Mouse (Mus musculus) brown adipose tissue, adult 24 weeks (tissue): ENCODE results near the gene Mreg. TPM values are rescaled to one million over a fixed set of nuclear protein-coding genes. Genes with fewer than 3 reads are reported as not detected.
"Not testable (repeated sequence)": the region's sequence is repeated elsewhere in the genome, so short reads cannot be mapped to it uniquely, and the experiment has no call there.

Source experiments
- H3K27ac ChIP-seq: fragments of 200-500 bp; replicated peaks from 2 replicates; pipeline ENCODE4 v1.5.1; 2012; ENCODE audit warnings: low read depth, mild to moderate bottlenecking, low read length
- H3K4me1 ChIP-seq: fragments of 200-500 bp; 2 replicates; pipeline ENCODE4 v1.6.1; 2012; ENCODE audit warnings: low read length, mixed read lengths; ENCODE audit not compliant: control insufficient read depth, insufficient read depth, insufficient read length
- H3K4me3 ChIP-seq: fragments of 200-500 bp; 2 replicates; pipeline ENCODE4 v1.5.1; 2012; ENCODE audit warnings: low read depth, mild to moderate bottlenecking, low read length, moderate library complexity; ENCODE audit not compliant: insufficient read depth
- polyA plus RNA-seq: library from polyadenylated mRNA; stranded (reverse); fragments of >200 nt; gene quantifications from 2 replicates; pipeline ENCODE4 v1.2.4, GENCODE M21; 2012; ENCODE audit not compliant: missing spikeins, insufficient read depth, insufficient read length

Gene Mreg
- 3.6 and 6.4 TPM in 2 replicates for polyA plus RNA-seq

DNA sequence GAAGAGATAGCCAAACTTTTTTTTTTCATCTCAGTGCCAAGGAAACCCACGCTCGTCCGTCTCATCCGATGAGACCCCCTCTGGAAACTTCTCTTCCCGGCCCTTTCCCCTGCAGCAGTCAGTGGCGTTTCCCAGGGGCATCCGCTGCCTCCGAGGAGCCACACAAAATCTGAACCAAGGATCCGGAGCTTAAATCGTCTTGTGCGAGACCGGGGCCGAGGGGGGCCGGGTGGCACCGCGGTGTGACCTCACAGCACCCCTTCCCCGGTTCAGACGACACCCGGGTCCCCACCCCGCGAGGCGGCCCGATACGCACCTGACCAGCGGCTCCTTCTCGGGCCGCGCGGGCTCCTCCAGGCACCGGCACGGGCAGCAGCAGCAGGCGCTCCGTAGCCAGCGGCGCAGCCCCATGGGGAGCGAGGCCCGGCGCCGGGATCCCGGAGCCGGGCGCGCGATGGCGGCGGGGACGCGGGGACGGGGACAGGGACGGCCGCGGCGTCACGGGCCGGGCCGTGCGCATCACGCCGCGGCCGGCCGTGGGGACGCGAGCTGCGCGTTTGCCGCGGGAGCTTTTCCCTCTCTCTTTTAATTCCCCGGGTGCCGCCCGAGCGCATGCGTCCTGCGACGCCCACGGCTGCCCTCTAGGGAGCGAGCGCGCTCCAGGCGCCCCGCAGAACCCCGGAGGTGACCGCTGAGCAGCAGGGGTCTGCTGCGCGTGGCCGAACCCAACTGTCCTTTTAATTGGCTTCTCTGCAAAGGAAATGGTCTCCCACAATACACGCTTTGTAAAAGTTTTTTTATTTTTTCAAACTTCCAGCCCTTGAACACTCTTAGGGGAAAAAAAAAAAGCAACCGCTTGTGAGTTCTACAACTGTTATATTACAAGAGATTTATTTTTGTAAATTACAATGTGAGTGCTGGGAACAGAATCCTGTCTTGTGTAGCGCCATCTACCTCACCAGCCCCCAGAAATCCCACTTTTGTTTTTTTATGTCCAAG lies at the start of gene Mreg:
Gene Mreg (minus strand): TSS at position 607 of the 999 bp plus-strand sequence.
- no peak within 1 kb of the TSS for H3K27ac ChIP-seq
- H3K4me3 ChIP-seq: peak within 1 kb of the TSS; percentile 67
- H3K4me1 ChIP-seq: no peaks in the 10 kb centered on the region

DNA sequence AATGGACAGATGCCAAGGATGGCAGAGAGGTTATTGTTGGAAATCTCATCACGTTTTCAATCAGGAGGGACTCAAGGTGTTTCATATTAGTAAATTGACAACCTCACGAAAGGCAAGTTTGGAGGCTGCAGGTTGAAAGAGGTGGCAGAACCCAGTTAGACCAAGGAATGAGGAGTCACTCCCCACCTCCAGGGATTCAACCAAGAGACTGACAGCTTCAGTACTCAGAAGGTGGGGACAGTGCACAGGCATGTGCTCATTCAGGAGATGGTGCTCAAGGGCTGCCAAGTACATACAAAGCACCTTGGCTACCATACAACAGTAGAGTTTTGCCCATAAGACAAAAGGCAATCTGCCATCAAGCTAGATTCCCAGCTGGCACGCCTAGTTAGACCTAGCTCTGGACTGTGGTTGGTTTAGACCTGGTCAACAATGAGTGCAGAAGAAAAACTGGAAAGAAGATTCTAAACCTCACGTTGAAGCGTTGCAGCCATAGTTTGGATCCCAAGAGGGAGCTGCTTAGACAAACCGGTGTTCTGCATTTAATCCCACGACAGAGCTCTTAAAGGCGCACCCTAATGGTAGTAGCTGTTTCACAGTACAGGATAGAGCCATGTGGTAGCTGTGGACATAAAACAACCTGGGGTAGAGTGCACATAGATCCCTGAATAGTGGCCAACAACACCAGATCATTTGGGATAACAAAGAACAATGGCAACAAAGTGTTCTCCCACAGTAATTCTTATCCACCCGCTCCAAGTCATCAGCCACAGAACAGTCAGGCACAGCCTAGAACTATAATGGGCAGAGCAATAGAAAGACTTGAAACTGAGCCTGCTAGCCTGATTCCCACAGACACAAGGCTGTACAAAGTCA lies 44.5 kb upstream of the Mreg start:
- H3K4me1 ChIP-seq: peaks cover 6% of the 10 kb centered on the region; the same call in 1 of the 2 replicates
- no peak overlapping the region for H3K27ac ChIP-seq
- no peak overlapping the region for H3K4me3 ChIP-seq

DNA sequence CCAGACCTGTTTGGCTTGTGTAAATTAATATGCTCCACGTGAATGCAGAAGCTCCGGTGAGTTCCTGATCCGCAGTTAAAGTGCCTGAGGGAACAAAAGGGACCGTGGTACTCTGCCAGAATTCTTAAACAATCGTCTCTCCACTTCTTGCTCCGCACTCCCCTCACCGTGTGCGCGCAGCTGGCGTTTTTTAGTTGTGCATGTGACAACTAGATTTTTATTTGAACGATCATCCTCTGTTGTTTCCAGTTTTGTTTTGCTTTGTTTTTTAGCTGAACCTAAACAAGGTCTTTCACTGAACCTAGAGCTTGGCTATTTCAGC lies 43.7 kb upstream of the Mreg start:
- Histone ChIP-seq H3K27ac (no peak overlapping the region), H3K4me3 (no peak overlapping the region), H3K4me1 (peaks cover 6% of the 10 kb centered on the region; the same call in 1 of the 2 replicates)

DNA sequence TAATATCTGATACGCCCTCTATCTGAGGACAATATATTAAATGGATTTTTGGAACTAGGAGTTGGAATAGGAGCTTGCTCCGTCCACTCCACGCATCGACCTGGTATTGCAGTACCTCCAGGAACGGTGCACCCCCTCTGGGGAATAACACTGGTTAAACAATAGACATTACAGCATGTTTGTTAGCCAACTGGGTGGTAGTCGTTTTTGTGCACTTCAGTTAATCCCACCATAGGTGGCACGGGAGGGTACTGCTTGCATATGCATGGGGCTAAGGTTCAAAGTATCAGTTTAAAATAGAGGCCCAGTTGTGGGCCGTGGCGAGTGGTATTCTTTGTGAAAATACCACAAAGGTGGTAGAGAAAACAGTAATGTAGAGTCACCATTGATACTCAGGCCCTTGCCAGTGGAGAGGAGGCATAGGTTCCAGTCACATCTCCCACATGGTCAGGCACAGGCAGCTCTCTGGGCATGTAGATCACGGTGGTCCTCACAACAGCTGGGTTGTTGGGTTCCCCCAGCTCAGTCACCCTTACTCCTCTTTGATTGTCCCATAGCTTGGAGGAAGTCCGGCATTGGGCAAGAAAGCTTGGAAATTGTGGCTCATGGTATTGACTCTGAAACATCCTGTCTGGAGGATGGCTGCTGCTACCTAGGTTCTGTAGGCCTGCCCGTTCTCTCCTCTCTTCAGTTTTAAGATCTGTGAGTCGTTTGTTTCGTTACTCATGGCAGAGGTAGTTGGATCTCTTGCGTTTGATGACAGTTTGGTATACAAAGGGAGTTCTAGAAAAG lies 43.2 kb upstream of the Mreg start:
- peaks cover 6% of the 10 kb centered on the region; the same call in 1 of the 2 replicates for H3K4me1 ChIP-seq
- H3K4me3 ChIP-seq: peak overlapping the region; percentile 53
- H3K27ac ChIP-seq: peak overlapping the region; percentile 16; the same call in 1 of the 2 replicates

DNA sequence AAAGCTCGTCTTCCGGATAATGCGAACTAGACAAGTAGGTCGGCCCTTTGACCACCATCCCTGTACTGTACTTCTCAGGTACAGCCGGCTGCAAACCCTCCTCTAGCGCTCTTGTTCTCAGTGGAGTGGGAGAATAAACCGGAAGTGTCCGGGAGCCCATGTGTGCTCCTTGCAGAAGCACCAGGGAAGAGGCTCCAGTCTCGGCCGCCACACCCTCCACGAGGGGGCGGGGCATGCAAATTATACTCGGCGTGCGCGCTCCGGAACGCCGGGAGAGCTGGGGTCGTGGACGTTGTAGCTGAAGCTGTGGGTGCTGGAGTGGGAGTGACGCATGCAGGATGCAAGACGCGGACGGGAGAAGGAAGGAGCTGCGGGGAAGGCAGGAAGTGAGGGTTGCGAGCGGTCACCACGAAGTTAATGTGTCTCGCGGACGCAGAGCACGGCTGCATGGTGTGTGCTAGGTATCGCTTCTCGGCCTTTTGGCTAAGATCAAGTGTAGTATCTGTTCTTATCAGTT lies 42.5 kb upstream of the Mreg start:
- peak overlapping the region; percentile 53 for H3K4me3 ChIP-seq
- peak overlapping the region; percentile 37 for H3K27ac ChIP-seq
- peaks cover 6% of the 10 kb centered on the region; the same call in 1 of the 2 replicates for H3K4me1 ChIP-seq

DNA sequence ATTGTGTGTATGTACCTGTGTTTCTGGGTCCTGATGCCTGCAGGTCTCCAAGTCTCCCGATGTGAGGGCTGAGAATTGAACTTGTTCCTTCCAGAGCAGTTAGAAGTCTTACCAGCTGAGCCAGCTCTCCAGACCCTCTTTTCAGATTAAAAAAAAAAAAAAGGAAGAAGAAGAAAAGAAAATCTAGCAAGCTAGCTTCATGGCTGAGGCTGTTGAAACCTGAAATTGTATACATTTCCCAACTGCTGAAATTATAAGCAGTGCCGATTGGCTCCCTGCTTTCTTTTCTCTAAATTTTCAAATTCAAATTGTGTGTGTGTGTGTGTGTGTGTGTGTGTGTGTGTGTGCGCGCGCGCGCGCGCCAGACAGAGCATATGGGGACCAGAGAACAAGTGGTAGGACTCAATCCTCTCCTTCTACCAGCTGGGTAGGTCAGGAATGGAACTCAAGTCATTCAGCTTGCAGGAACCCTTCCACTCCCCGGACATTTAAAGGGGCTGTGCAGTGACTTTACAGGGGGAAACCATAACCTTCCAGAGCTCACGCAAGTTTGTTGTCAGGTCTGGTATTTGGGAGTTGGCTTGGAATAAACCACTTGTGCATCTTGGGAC lies 41.9 kb upstream of the Mreg start:
- H3K4me3 ChIP-seq: peak overlapping the region; percentile 53
- peaks cover 6% of the 10 kb centered on the region; the same call in 1 of the 2 replicates for H3K4me1 ChIP-seq
- H3K27ac ChIP-seq: no peak overlapping the region

DNA sequence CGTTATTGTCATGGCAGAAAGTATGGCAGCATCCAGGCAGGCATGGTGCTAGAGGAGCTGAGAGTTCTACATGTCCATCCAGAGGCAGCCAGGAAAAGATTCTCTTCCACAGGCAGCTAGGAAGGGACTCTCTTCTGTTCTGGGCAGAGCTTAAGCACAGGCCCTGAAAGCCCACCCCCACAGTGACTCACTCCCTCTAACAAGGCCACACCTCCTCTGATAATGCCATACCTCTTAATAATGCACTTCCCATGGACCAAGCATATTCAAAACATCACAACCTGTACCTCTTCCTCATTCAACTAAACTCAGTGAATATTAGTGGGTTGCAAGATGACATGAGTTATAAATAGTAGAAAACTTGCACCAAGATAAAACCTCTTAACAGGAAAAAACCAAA lies 39.7 kb upstream of the Mreg start:
- no peak overlapping the region for H3K27ac ChIP-seq

DNA sequence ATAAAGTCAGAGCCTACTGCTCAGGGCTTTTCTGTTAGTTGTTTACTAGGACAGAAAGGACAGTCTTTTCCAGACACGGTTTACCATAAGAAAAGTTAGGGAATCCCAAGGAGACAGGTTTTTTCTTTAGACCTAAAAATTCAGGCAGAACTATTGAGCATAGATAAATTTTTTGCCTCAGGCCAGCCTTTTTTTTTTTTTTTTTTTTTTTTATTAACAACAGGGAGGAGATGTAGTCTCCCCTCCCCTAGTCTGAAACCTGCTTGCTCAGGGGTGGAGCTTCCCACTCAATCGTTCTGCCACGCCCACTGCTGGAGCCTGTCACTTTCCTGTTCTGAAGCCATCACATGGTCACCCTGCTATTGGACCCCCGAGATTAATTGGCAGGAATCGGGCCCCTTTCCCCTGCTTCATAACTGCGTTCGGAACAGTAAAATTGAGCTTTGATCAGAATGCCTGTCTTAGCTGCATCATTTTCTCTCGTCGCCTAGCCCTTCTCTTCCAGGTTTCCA lies 36.2 kb upstream of the Mreg start:
- H3K27ac ChIP-seq, H3K4me3 ChIP-seq, H3K4me1 ChIP-seq: not testable (repeated sequence)

More for the DNA sequence above, 39.7 kb upstream of the Mreg start:
- Histone ChIP-seq H3K4me1 (peaks cover 6% of the 10 kb centered on the region; the same call in 1 of the 2 replicates), H3K4me3 (no peak overlapping the region)

DNA sequence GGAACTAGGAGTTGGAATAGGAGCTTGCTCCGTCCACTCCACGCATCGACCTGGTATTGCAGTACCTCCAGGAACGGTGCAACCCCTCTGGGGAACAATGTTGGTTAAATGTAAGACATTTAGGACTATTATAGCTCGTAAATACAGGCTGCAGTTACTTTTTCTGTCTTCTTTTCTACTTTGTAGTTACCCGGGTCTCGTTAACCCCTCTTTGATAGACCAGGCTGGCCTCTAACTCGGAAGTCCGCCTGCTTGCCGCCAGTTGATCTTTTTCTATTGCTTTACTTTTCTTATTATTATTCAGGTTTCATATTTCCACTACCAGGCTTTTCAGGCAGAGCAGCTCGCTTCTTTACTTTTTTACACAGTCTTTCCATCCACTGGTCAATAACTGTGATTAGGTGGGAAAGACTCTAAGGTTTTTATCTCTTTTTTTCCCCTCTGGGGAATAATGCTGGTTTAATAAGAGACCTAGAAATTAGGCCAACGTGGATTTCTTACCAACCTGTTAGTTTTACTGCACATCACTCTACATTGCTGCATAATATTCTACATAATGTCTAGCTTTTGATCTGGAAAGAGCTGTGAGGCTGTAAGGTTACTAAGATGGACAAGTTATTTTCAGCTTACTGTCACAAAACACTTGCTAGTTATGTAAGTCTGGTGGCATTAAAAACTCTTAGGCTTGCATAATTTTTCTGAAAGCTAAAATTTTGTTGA lies 32.4 kb upstream of the Mreg start:
- no peaks in the 10 kb centered on the region for H3K4me1 ChIP-seq
- peak overlapping the region; percentile 63 for H3K4me3 ChIP-seq
- no peak overlapping the region for H3K27ac ChIP-seq

DNA sequence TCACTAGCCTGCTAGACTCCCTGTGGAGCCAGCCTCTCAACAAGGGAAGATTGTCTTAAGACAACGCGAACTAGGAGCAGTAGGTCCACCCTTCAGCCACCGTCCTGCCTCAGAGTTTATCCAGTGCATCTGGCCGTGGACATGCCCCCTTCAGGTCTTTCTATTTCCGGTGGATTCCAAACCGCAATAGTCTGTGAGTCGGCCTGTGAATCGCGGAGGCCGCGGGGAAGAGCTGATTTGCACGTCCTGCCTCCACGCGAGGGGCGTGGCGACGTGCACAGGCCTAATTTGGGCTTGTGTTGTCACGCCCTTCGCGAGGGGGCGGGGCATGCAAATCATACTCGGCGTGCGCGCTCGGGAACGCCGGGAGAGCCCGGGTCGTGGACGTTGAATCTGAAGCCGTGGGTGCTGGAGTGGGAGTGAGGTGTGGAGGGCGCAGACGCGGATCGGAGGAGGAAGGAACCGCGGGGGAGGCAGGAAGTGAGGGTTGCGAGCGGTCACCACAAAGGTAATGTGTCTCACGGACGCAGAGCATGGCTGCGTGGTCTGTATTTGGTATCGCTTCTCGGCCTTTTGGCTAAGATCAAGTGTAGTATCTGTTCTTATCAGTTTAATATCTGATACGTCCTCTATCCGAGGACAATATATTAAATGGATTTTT lies 31.7 kb upstream of the Mreg start:
- Histone ChIP-seq H3K4me3 (peak overlapping the region; percentile 63), H3K27ac (peak overlapping the region; percentile 95), H3K4me1 (no peaks in the 10 kb centered on the region)

DNA sequence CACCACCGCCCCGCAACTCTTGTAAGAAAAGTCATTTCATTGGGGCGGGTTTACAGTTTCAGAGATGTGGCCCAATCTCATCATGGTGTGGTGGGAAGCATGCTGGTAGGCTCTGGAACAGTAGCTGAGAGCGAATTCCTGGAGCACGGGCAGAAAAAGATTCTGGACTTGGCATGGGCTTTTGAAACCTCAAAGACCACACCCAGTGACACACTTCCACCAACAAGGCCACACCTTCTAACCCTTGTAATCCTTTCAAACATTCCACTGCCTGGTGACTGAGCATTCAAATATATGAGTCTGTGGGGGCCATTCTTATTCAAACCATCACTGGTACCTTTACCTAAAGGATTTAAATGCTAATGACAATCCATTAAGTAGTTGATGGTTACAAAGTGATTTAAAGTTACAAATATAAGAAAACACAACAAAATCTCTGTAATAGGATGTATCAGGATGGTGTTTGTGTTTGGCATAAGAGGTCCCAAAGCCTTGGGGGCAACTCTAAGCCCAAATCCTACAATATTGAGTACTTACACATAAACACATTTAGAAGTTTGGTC lies 30.6 kb upstream of the Mreg start:
- Histone ChIP-seq H3K4me1 (no peaks in the 10 kb centered on the region), H3K4me3 (no peak overlapping the region), H3K27ac (no peak overlapping the region)

DNA sequence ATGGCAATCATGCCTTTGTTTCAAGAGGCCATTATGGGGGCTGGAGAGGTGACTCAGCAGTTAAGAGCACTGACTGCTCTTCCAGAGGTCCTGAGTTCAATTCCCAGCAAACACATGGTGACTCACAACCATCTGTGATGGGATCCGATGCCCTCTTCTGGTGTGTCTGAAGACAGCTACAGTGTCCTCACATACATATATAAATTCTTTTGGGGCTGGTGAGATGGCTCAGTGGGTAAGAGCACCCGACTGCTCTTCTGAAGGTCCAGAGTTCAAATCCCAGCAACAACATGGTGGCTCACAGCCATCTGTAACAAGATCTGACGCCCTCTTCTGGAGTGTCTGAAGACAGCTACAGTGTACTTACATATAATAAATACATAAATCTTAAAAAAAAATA lies 27.0 kb upstream of the Mreg start:
- not testable (repeated sequence) for H3K27ac ChIP-seq, H3K4me3 ChIP-seq

More for the DNA sequence above, 27.0 kb upstream of the Mreg start:
- not testable (repeated sequence) for H3K4me1 ChIP-seq
